Mouse (Mus musculus): ENCODE measurements around the gene Rpl13a.

DNA sequence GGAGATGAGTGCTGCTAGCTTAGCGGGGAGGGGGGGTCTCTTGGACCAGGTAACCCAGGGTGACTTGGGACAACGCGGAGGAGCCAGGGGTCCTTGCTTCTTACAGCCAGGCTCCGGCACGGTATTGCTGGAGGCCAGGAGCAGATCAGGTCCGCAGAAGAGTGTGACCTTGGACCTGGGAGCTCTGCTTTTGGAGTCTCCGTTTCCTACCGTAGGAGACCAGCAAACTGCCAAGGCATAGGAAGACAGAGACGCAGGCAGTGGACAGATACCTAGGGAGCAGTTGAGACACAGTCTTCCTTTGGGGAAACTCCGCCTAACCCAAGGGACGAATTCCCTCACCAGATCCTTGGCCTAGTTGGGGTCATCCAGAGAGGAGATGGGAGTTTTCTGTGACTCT, 37.1 kb upstream of the Rpl13a start:
- TF ChIP-seq CTCF (IDR thresholded peaks at IDR 0.05; ENCODE audit: extremely low read depth, insufficient read depth, low read length) (no peak), POLR2A (IDR thresholded peaks at IDR 0.05; ENCODE audit: extremely low read depth, insufficient read depth, low read length) (no peak)

Data from cortical plate, adult 2 months (tissue).